Mouse (Mus musculus): ENCODE results near the gene Rufy3. TPM values are rescaled to one million over a fixed set of nuclear protein-coding genes. Genes with fewer than 3 reads are reported as not detected.

Rufy3 gene
- total and polyA plus RNA-seq, 3 experiments = 13.6 to 22.3 (median 17.4) TPM

GRCm38 (mm10) chr5:88657868-88658267 lies 93.0 kb downstream of the Rufy3 start:
- no peak overlapping the region for H3K4me2 ChIP-seq (ENCODE audit: insufficient read depth, low read depth, poor library complexity, severe bottlenecking)
- TF ChIP-seq MAZ (IDR thresholded peaks at IDR 0.05; ENCODE audit: low read depth, low read length) (no peak), MAX (IDR thresholded peaks at IDR 0.05; ENCODE audit: low read length) (no peak), POLR2AphosphoS2 (IDR thresholded peaks at IDR 0.05; ENCODE audit: low read depth, low read length) (no peak), NRF1 (IDR thresholded peaks at IDR 0.05; ENCODE audit: low read depth, low read length) (no peak), ZKSCAN1 (IDR thresholded peaks at IDR 0.05; ENCODE audit: borderline replicate concordance, low read depth, low read length) (no peak), UBTF (IDR thresholded peaks at IDR 0.05; ENCODE audit: low read depth, low read length) (no peak), JUN (IDR thresholded peaks at IDR 0.05; ENCODE audit: insufficient read depth, low read depth, low read length) (no peak), MXI1 (IDR thresholded peaks at IDR 0.05; ENCODE audit: low read depth, low read length) (no peak), MEF2A (IDR thresholded peaks at IDR 0.05; ENCODE audit: borderline replicate concordance, low read depth, low read length) (no peak), KAT2A (IDR thresholded peaks at IDR 0.05; ENCODE audit: insufficient replicate concordance, low read length) (no peak), TCF12 (IDR thresholded peaks at IDR 0.05; ENCODE audit: low read depth, low read length) (no peak), HCFC1 (IDR thresholded peaks at IDR 0.05; ENCODE audit: low read depth, low read length) (no peak), USF1 (IDR thresholded peaks at IDR 0.05; ENCODE audit: low read depth, low read length) (no peak), ZMIZ1 (IDR thresholded peaks at IDR 0.05; ENCODE audit: low read depth, low read length) (no peak), EP300 (IDR thresholded peaks at IDR 0.05; ENCODE audit: low read length) (no peak), CHD2 (IDR thresholded peaks at IDR 0.05; ENCODE audit: low read length) (no peak), PAX5 (IDR thresholded peaks at IDR 0.05; ENCODE audit: low read length) (no peak), CTCF (conservative IDR thresholded peaks at IDR 0.05 in 1 of 2, IDR thresholded peaks at IDR 0.05 in 1 of 2; ENCODE audit: low read depth in 2 of 2, low read length in 2 of 2) (no peak), NELFE (IDR thresholded peaks at IDR 0.05; ENCODE audit: low read depth, low read length) (no peak)
- no peaks in the 10 kb centered on the region for H3K79me2 ChIP-seq (replicated peaks; ENCODE audit: control insufficient read depth, extremely low read depth, insufficient read depth, poor library complexity, severe bottlenecking)
- H3K36me3 ChIP-seq (replicated peaks in 1 of 2; ENCODE audit: control insufficient read depth in 1 of 2, insufficient read depth in 1 of 2, low read length in 1 of 2) = peaks cover 46 to 85% of the 10 kb centered on the region in 2 experiments
- H3K9me3 ChIP-seq (replicated peaks; ENCODE audit: low read length) = no peaks in the 10 kb centered on the region
- no peak for DNase-seq (ENCODE audit: extremely low read depth)
- H3K27me3 ChIP-seq (replicated peaks) = no peaks in the 10 kb centered on the region
- H3K9ac ChIP-seq (ENCODE audit: insufficient read depth, low read depth) = no peak overlapping the region
- no peak overlapping the region for H3K27ac ChIP-seq (ENCODE audit: insufficient read depth, low read depth)
- no peaks in the 10 kb centered on the region for H3K4me1 ChIP-seq (ENCODE audit: control insufficient read depth in 1 of 2, insufficient read depth in 2 of 2)
- in situ Hi-C loops (cut with MboI; ENCODE audit: low pct_ligation_motif_present, low pct_unique_long_range_greater_than_20kb, low sequenced_read_pairs) = no loop called here
- no peak overlapping the region for H3K4me3 ChIP-seq (replicated peaks in 1 of 3; ENCODE audit: low read depth in 2 of 3, low read length in 2 of 3, poor library complexity in 1 of 3)
- dilution Hi-C loops (cut with MboI; ENCODE audit: extremely low pct_ligation_motif_present, extremely low pct_unique_long_range_greater_than_20kb, low sequenced_read_pairs) = no loop called here

- dilution Hi-C loops (cut with MboI; ENCODE audit: extremely low pct_ligation_motif_present, extremely low pct_unique_long_range_greater_than_20kb, low sequenced_read_pairs) = no loop called here
Observed at GRCm38 (mm10) chr5:88663151-88663550, 98.3 kb downstream of the Rufy3 start.

More at GRCm38 (mm10) chr5:88663151-88663550, 98.3 kb downstream of the Rufy3 start:
- H3K9ac ChIP-seq (ENCODE audit: insufficient read depth, low read depth) = no peak overlapping the region
- peaks cover 65 to 91% of the 10 kb centered on the region in 2 experiments for H3K36me3 ChIP-seq (replicated peaks in 1 of 2; ENCODE audit: control insufficient read depth in 1 of 2, insufficient read depth in 1 of 2, low read length in 1 of 2)
- H3K9me3 ChIP-seq (replicated peaks; ENCODE audit: low read length) = no peaks in the 10 kb centered on the region
- no peak overlapping the region for H3K4me3 ChIP-seq (replicated peaks in 1 of 3; ENCODE audit: low read depth in 2 of 3, low read length in 2 of 3, poor library complexity in 1 of 3)
- in situ Hi-C loops (cut with MboI; ENCODE audit: low pct_ligation_motif_present, low pct_unique_long_range_greater_than_20kb, low sequenced_read_pairs) = no loop called here
- no peak for DNase-seq (ENCODE audit: extremely low read depth)
- H3K4me1 ChIP-seq (ENCODE audit: control insufficient read depth in 1 of 2, insufficient read depth in 2 of 2) = peaks cover 0 to 3% of the 10 kb centered on the region in 2 experiments; a peak in 1 of 4 replicates
- no peak overlapping the region for H3K4me2 ChIP-seq (ENCODE audit: insufficient read depth, low read depth, poor library complexity, severe bottlenecking)
- H3K27ac ChIP-seq (ENCODE audit: insufficient read depth, low read depth) = no peak overlapping the region
- no peak for TF ChIP-seq NELFE (IDR thresholded peaks at IDR 0.05; ENCODE audit: low read depth, low read length)
- TF ChIP-seq BHLHE40 (IDR thresholded peaks at IDR 0.05; ENCODE audit: low read depth, low read length) = no peak
- no peak for TF ChIP-seq NRF1 (IDR thresholded peaks at IDR 0.05; ENCODE audit: low read depth, low read length)
- TF ChIP-seq MXI1 (IDR thresholded peaks at IDR 0.05; ENCODE audit: low read depth, low read length) = no peak
- no peak for TF ChIP-seq USF2 (conservative IDR thresholded peaks at IDR 0.05; ENCODE audit: low read depth, low read length)
- TF ChIP-seq ELF1 (IDR thresholded peaks at IDR 0.05; ENCODE audit: low read depth, low read length) = no peak
- no peak for TF ChIP-seq ETS1 (conservative IDR thresholded peaks at IDR 0.05; ENCODE audit: low read depth, low read length)
- TF ChIP-seq POLR2A (IDR thresholded peaks at IDR 0.05; ENCODE audit: low read depth, low read length) = no peak
- TF ChIP-seq CHD1 (IDR thresholded peaks at IDR 0.05; ENCODE audit: low read depth, low read length) = no peak
- no peak for TF ChIP-seq RAD21 (IDR thresholded peaks at IDR 0.05; ENCODE audit: low read depth, low read length)
- peaks cover 5% of the 10 kb centered on the region; the same call in 1 of the 2 replicates for H3K79me2 ChIP-seq (replicated peaks; ENCODE audit: control insufficient read depth, extremely low read depth, insufficient read depth, poor library complexity, severe bottlenecking)
- H3K27me3 ChIP-seq (replicated peaks) = no peaks in the 10 kb centered on the region

Measured in CH12.LX (cell line).